Mouse (Mus musculus) C2C12 (cell line): ENCODE data around the gene Gart. TPM values are rescaled to one million over a fixed set of nuclear protein-coding genes. Genes with fewer than 3 reads are reported as not detected.

Experiments
- H3K27me3 ChIP-seq: one replicate; pipeline ENCODE4 v1.6.1; 2011; ENCODE audit not compliant: control insufficient read depth, insufficient read depth, insufficient read length
- H3K36me3 ChIP-seq: one replicate; pipeline ENCODE4 v1.6.1; 2011; ENCODE audit not compliant: control insufficient read depth, insufficient read depth
- H3K4me3 ChIP-seq: one replicate; pipeline ENCODE4 v1.5.1; 2011; ENCODE audit warnings: mild to moderate bottlenecking, control low read depth; ENCODE audit not compliant: poor library complexity, insufficient read depth, severe bottlenecking
- H3K79me2 ChIP-seq: one replicate; pipeline ENCODE4 v1.6.1; 2011; ENCODE audit not compliant: control insufficient read depth, insufficient read depth
- H3K79me3 ChIP-seq: one replicate; pipeline ENCODE4 v1.6.1; 2011; ENCODE audit warnings: low read depth, control low read depth
- H3ac ChIP-seq: one replicate; pipeline ENCODE3; 2011; ENCODE audit warnings: low read depth; ENCODE audit not compliant: control insufficient read depth, insufficient read length
- CEBPB ChIP-seq: IDR thresholded peaks from one replicate; pipeline ENCODE4 v1.6.1; 2011; ENCODE audit warnings: low read depth, mild to moderate bottlenecking, control low read depth, moderate library complexity
- CTCF ChIP-seq: IDR thresholded peaks from one replicate; pipeline ENCODE4 v1.5.1; 2011; ENCODE audit not compliant: control insufficient read depth, insufficient read depth, insufficient read length
- FOSL1 ChIP-seq: IDR thresholded peaks from one replicate; pipeline ENCODE4 v1.8.0; 2011; ENCODE audit warnings: mild to moderate bottlenecking, low read length; ENCODE audit not compliant: poor library complexity, insufficient read depth, severe bottlenecking
- MAX ChIP-seq: IDR thresholded peaks from one replicate; pipeline ENCODE4 v1.6.1; 2011; ENCODE audit warnings: mild to moderate bottlenecking, control low read depth
- MYOD1 ChIP-seq: IDR thresholded peaks from one replicate; pipeline ENCODE4 v1.6.1; 2011; ENCODE audit warnings: low read depth; ENCODE audit not compliant: control insufficient read depth, insufficient read length
- MYOG ChIP-seq: IDR thresholded peaks from one replicate; pipeline ENCODE4 v1.6.1; 2011; ENCODE audit not compliant: control insufficient read depth, insufficient read length; ENCODE audit errors: extremely low read depth
- USF1 ChIP-seq: IDR thresholded peaks from one replicate; pipeline ENCODE4 v1.6.1; 2011; ENCODE audit warnings: low read depth, mild to moderate bottlenecking, control low read depth, moderate library complexity
- polyA plus RNA-seq: library from polyadenylated mRNA; unstranded; fragments of >200 nt; fragmentation: generic; extraction: Trizol; gene quantifications from one replicate; pipeline ENCODE4 v1.2.1, GENCODE M21; 2012; ENCODE audit warnings: missing spikeins

Gene Gart
- polyA plus RNA-seq, 1 experiment = 131 TPM

GRCm38 (mm10) chr16:91601081-91601480 is 45.7 kb downstream of the Gart start:
- Histone ChIP-seq H3K36me3 (no peaks in the 10 kb centered on the region), H3K79me2 (no peaks in the 10 kb centered on the region), H3ac (no peak overlapping the region), H3K4me3 (no peak overlapping the region), H3K79me3 (no peaks in the 10 kb centered on the region), H3K27me3 (peaks cover 9% of the 10 kb centered on the region)
- no peak for TF ChIP-seq MYOG
- TF ChIP-seq FOSL1 = no peak
- TF ChIP-seq MAX = no peak
- no peak for TF ChIP-seq CTCF
- TF ChIP-seq USF1 = no peak
- no peak for TF ChIP-seq MYOD1
- no peak for TF ChIP-seq CEBPB

DNA sequence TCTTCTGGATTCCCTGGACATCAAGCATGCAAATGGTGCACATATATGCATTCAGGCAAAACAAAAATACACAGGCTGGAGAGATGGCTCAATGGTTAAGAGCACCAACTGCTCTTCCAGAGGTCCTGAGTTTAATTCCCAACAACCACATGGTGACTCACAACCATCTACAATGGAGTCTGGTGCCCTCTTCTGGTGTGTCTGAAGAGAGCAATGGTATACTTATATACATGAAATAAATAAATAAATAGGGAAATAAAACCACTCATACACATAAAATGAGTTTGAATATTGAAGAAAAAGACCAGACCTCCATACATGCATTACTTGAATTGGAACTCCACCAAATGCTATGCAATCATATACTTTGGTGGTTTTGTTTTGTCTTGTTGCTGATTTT is 47.5 kb downstream of the Gart start:
- H3K79me3 ChIP-seq = no peaks in the 10 kb centered on the region
- H3K4me3 ChIP-seq = no peak overlapping the region
- TF ChIP-seq USF1 (no peak), MAX (no peak), CTCF (no peak), CEBPB (no peak), MYOG (no peak), MYOD1 (no peak), FOSL1 (no peak)
- no peaks in the 10 kb centered on the region for H3K36me3 ChIP-seq
- no peak overlapping the region for H3ac ChIP-seq
- no peaks in the 10 kb centered on the region for H3K79me2 ChIP-seq
- H3K27me3 ChIP-seq = peaks cover 9% of the 10 kb centered on the region

DNA sequence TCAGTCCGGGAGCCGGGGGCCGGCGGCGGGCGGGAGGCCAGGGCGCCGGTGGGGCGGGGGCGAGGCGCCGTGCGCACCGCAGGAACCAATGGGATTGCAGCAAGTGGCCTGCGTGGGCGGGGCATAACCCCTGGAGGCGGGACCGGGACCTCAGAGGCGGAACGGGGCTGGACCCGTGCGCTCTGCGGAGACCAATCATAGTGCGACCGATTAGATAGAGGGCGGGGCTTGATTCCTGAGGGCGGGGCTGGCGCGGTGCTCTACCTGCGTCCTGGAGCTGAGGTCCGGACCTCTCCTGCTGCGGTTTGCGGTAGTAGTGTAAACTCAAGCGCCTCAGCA is 49.1 kb downstream of the Gart start, which contains the start of gene Tmem50b:
Gene Tmem50b, minus strand, starts transcription at position 129 of the 339 bp plus-strand sequence.
- H3K79me3 ChIP-seq = no peaks in the 10 kb centered on the region
- H3K79me2 ChIP-seq = no peaks in the 10 kb centered on the region
- peak within 1 kb of the TSS; percentile 72 for H3ac ChIP-seq
- H3K4me3 ChIP-seq = peak within 1 kb of the TSS; percentile 43
- TF ChIP-seq CEBPB (no peak), FOSL1 (no peak), MYOG (no peak), USF1 (no peak), CTCF (no peak), MYOD1 (no peak), MAX (no peak)
- H3K36me3 ChIP-seq = no peaks in the 10 kb centered on the region
- H3K27me3 ChIP-seq = peaks cover 9% of the 10 kb centered on the region

GRCm38 (mm10) chr16:91596779-91597671 is 49.7 kb downstream of the Gart start:
- no peak for TF ChIP-seq MAX
- TF ChIP-seq USF1 = no peak
- TF ChIP-seq CTCF = no peak
- no peak for TF ChIP-seq MYOD1
- TF ChIP-seq MYOG = no peak
- TF ChIP-seq FOSL1 = no peak
- TF ChIP-seq CEBPB = no peak
- Histone ChIP-seq H3K27me3 (peaks cover 9% of the 10 kb centered on the region), H3K4me3 (peak overlapping the region; percentile 43), H3K79me2 (no peaks in the 10 kb centered on the region), H3K36me3 (no peaks in the 10 kb centered on the region), H3ac (peak overlapping the region; percentile 72), H3K79me3 (no peaks in the 10 kb centered on the region)

DNA sequence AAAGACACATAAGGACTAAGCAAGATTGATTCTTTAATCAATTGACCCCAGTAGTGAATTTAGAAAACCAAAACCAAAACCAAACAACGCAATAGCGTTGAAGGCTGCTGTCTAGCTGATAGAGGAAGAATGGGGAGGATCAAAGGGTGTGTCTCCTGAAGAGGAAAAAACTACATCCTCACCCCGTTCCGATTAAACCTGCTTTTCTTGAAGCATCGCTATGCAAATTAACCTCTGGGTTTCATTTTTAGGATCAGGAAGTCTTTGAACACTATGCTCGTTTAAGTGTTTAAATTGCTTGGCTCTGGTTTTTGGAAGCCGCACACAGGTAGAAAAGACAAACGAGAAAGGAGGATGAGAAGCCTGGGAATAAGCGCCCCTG is 50.4 kb downstream of the Gart start:
- TF ChIP-seq USF1 (no peak), FOSL1 (no peak), CTCF (no peak), MAX (no peak), MYOG (no peak), CEBPB (no peak), MYOD1 (no peak)
- no peaks in the 10 kb centered on the region for H3K79me3 ChIP-seq
- no peak overlapping the region for H3ac ChIP-seq
- H3K36me3 ChIP-seq = no peaks in the 10 kb centered on the region
- no peak overlapping the region for H3K4me3 ChIP-seq
- no peaks in the 10 kb centered on the region for H3K79me2 ChIP-seq
- H3K27me3 ChIP-seq = peaks cover 6% of the 10 kb centered on the region
